ENCODE assay signal across 23 mouse cellular contexts in the genomic region with DNA sequence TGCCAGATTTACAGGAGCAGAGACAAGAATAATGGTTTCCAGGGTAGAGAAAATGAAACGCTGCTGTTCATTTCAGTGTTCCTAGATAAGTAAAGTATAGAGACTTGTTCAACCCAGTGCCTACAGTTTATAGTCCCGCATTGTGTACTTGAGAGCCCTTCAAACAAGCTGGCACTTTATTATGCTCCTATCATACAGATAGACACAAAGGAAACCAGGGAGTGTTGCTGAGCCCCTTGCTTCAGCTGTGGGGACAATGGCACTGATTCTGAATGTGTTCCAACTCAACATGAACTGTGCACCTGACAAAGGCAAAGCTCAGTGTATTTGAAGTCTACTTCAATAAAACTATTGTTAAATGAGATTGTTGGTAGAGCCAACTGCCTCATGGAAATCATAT.
A peak's percentile ranks its signal among the peaks of the same experiment; 100 is the strongest.
DNase-seq lines count a peak whose midpoint lies in the region; ATAC-seq and TF ChIP-seq lines count a peak whose summit lies in the region.
"Had no signal": no experiment of that assay in that cellular context is flagged by ENCODE, and none has a peak within 500 bp of the region (broad histone marks: within the 10 kb centered on the region; RNA-seq: fewer than 3 reads in every experiment).

No protein-coding gene starts in this region.

- H3K9ac ChIP-seq in hindbrain, embryonic 14.5 days, result no peak overlapping the region
- no peak overlapping the region for H3K9ac ChIP-seq in hindbrain, postnatal 0 days (replicated peaks; ENCODE audit: low read length)
- H3K9ac ChIP-seq in midbrain, embryonic 15.5 days, result no peak overlapping the region
- no peak overlapping the region for H3K9ac ChIP-seq in midbrain, embryonic 16.5 days (ENCODE audit: low read depth, low read length)
- no peak overlapping the region for H3K9ac ChIP-seq in forebrain, embryonic 15.5 days (replicated peaks)
- H3K9ac ChIP-seq: embryonic facial prominence, embryonic 15.5 days; hindbrain, embryonic 13.5 days had no signal

- H3K4me2 ChIP-seq in hindbrain, embryonic 14.5 days (replicated peaks), result no peak overlapping the region
- H3K4me2 ChIP-seq in hindbrain, postnatal 0 days (ENCODE audit: low read depth, low read length), result no peak overlapping the region
- H3K4me2 ChIP-seq in midbrain, embryonic 15.5 days, result no peak overlapping the region
- H3K4me2 ChIP-seq in midbrain, embryonic 16.5 days (ENCODE audit: low read length), result no peak overlapping the region
- no peak overlapping the region for H3K4me2 ChIP-seq in forebrain, embryonic 15.5 days (replicated peaks)
- H3K4me2 ChIP-seq: embryonic facial prominence, embryonic 15.5 days; hindbrain, embryonic 13.5 days had no signal

- ATAC-seq in hindbrain, embryonic 14.5 days (ENCODE audit: low FRiP score), result 0 out of 2 replicates have a peak, but pooled peaks have one; percentile 24
- ATAC-seq in hindbrain, postnatal 0 days, result no peak
- peak; percentile 48; the same call in 1 of the 2 replicates for ATAC-seq in midbrain, embryonic 15.5 days (replicated peaks)
- ATAC-seq in midbrain, embryonic 16.5 days, result no peak
- peak; percentile 77; the same call in 1 of the 2 replicates for ATAC-seq in forebrain, embryonic 15.5 days (replicated peaks)
- ATAC-seq: activated CD4-positive, CD25-positive, alpha-beta regulatory T cell, adult 4 months; intestine, embryonic 16.5 days; Patski had no signal

- no peaks in the 10 kb centered on the region for H3K36me3 ChIP-seq in hindbrain, embryonic 14.5 days (replicated peaks; ENCODE audit: control insufficient read depth, insufficient read depth)
- H3K36me3 ChIP-seq in hindbrain, postnatal 0 days (ENCODE audit: insufficient read depth, low read length), result no peaks in the 10 kb centered on the region
- no peaks in the 10 kb centered on the region for H3K36me3 ChIP-seq in midbrain, embryonic 15.5 days (replicated peaks)
- no peaks in the 10 kb centered on the region for H3K36me3 ChIP-seq in midbrain, embryonic 16.5 days (ENCODE audit: control insufficient read depth, insufficient read depth, low read length)
- H3K36me3 ChIP-seq in forebrain, embryonic 15.5 days, result no peaks in the 10 kb centered on the region
- H3K36me3 ChIP-seq: embryonic facial prominence, embryonic 15.5 days; heart, embryonic 10.5 days; hindbrain, embryonic 13.5 days had no signal

- H3K4me3 ChIP-seq in hindbrain, embryonic 14.5 days (replicated peaks; ENCODE audit: low read length), result no peak overlapping the region
- no peak overlapping the region for H3K4me3 ChIP-seq in hindbrain, postnatal 0 days (ENCODE audit: low read length)
- H3K4me3 ChIP-seq in midbrain, embryonic 15.5 days, result no peak overlapping the region
- H3K4me3 ChIP-seq in midbrain, embryonic 16.5 days (ENCODE audit: low read depth, low read length), result no peak overlapping the region
- H3K4me3 ChIP-seq in forebrain, embryonic 15.5 days, result no peak overlapping the region
- H3K4me3 ChIP-seq: embryonic facial prominence, embryonic 15.5 days; erythroblast, embryonic 14.5 days; gastrocnemius, adult 2 months; heart, embryonic 10.5 days; hindbrain, embryonic 13.5 days had no signal

- WGBS in hindbrain, embryonic 14.5 days, result 57% methylated on average over 2 of the region's 2 CpGs
- 50% methylated on average over 2 of the region's 2 CpGs for WGBS in hindbrain, postnatal 0 days
- 41% methylated on average over 2 of the region's 2 CpGs for WGBS in midbrain, embryonic 15.5 days
- WGBS in midbrain, embryonic 16.5 days, result 31% methylated on average over 2 of the region's 2 CpGs
- WGBS in forebrain, embryonic 15.5 days, result 18% methylated on average over 2 of the region's 2 CpGs

- H3K27me3 ChIP-seq in hindbrain, embryonic 14.5 days (ENCODE audit: control insufficient read depth, insufficient read depth, low read length), result no peaks in the 10 kb centered on the region
- no peaks in the 10 kb centered on the region for H3K27me3 ChIP-seq in hindbrain, postnatal 0 days (ENCODE audit: insufficient read depth, low read length)
- no peaks in the 10 kb centered on the region for H3K27me3 ChIP-seq in midbrain, embryonic 15.5 days (replicated peaks)
- H3K27me3 ChIP-seq in midbrain, embryonic 16.5 days (ENCODE audit: control insufficient read depth, insufficient read depth, low read depth, low read length), result no peaks in the 10 kb centered on the region
- no peaks in the 10 kb centered on the region for H3K27me3 ChIP-seq in forebrain, embryonic 15.5 days
- H3K27me3 ChIP-seq: CH12.LX; embryonic facial prominence, embryonic 15.5 days; hindbrain, embryonic 13.5 days; Patski had no signal

- no peak for DNase-seq in hindbrain, embryonic 14.5 days (ENCODE audit: low spot score)
- no peak for DNase-seq in hindbrain, postnatal 0 days (ENCODE audit: low spot score)
- DNase-seq in kidney, adult 11 months, result no peak
- no peak for DNase-seq in kidney, postnatal 10 days
- DNase-seq: adrenal gland, postnatal 14 days; cerebellum, adult 18-20 months; cerebellum, adult 9-11 months; cerebellum, postnatal 36 days; gastrocnemius, adult 2 months; gastrocnemius, postnatal 36 days; heart, adult 11 months; heart, postnatal 10 days had no signal

- no peak overlapping the region for H3K27ac ChIP-seq in hindbrain, embryonic 14.5 days
- no peak overlapping the region for H3K27ac ChIP-seq in hindbrain, postnatal 0 days
- no peak overlapping the region for H3K27ac ChIP-seq in midbrain, embryonic 15.5 days
- no peak overlapping the region for H3K27ac ChIP-seq in midbrain, embryonic 16.5 days (ENCODE audit: low read length)
- H3K27ac ChIP-seq in forebrain, embryonic 15.5 days (replicated peaks), result no peak overlapping the region
- H3K27ac ChIP-seq: embryonic facial prominence, embryonic 15.5 days; gastrocnemius, adult 2 months; heart, embryonic 10.5 days; hindbrain, embryonic 13.5 days had no signal

- H3K4me1 ChIP-seq in hindbrain, embryonic 14.5 days (replicated peaks; ENCODE audit: control insufficient read depth, insufficient read depth, low read length), result no peaks in the 10 kb centered on the region
- H3K4me1 ChIP-seq in hindbrain, postnatal 0 days (ENCODE audit: insufficient read depth, low read length), result no peaks in the 10 kb centered on the region
- H3K4me1 ChIP-seq in midbrain, embryonic 15.5 days, result no peaks in the 10 kb centered on the region
- H3K4me1 ChIP-seq in midbrain, embryonic 16.5 days (ENCODE audit: control insufficient read depth, insufficient read depth, low read length), result no peaks in the 10 kb centered on the region
- H3K4me1 ChIP-seq in forebrain, embryonic 15.5 days, result no peaks in the 10 kb centered on the region
- H3K4me1 ChIP-seq: embryonic facial prominence, embryonic 15.5 days; heart, embryonic 10.5 days; hindbrain, embryonic 13.5 days had no signal

- TF ChIP-seq CTCF in hindbrain, postnatal 0 days (IDR thresholded peaks at IDR 0.05; ENCODE audit: low read depth), result no peak

- no peaks in the 10 kb centered on the region for H3K9me3 ChIP-seq in hindbrain, embryonic 14.5 days (ENCODE audit: control insufficient read depth, low read length)
- H3K9me3 ChIP-seq in hindbrain, postnatal 0 days (ENCODE audit: low read length), result no peaks in the 10 kb centered on the region
- no peaks in the 10 kb centered on the region for H3K9me3 ChIP-seq in midbrain, embryonic 15.5 days
- H3K9me3 ChIP-seq in midbrain, embryonic 16.5 days (replicated peaks; ENCODE audit: control insufficient read depth, low read length, poor library complexity, severe bottlenecking), result no peaks in the 10 kb centered on the region
- no peaks in the 10 kb centered on the region for H3K9me3 ChIP-seq in forebrain, embryonic 15.5 days
- H3K9me3 ChIP-seq: embryonic facial prominence, embryonic 15.5 days; heart, embryonic 10.5 days; hindbrain, embryonic 13.5 days had no signal

Comparison
In these comparisons a context has a peak if more than half of its experiments do, and no peak if none do; other contexts are left out.
1. ATAC-seq: peak in hindbrain, embryonic 14.5 days (single experiment), midbrain, embryonic 15.5 days (single experiment) and forebrain, embryonic 15.5 days (single experiment); none in hindbrain, postnatal 0 days (single experiment) and midbrain, embryonic 16.5 days (single experiment).